Mouse (Mus musculus) neural tube, embryonic 11.5 days (tissue): ENCODE data around the gene Cptp. TPM values are rescaled to one million over a fixed set of nuclear protein-coding genes. Genes with fewer than 3 reads are reported as not detected.

ENCODE experiments used
- ATAC-seq: fragments of 200-750 bp; cut with Nextera tagmentation; 2 replicates; pipeline ENCODE4 v1.8.0; 2017; ENCODE audit warnings: moderate number of reproducible peaks, mild to moderate bottlenecking, moderate TSS enrichment, moderate library complexity; ENCODE audit not compliant: insufficient read depth, low FRiP score, low TSS enrichment
- DNase-seq: peaks from one replicate; pipeline ENCODE4 v3.0.0-alpha.2; 2015; ENCODE audit warnings: low spot score
- H3K27ac ChIP-seq: fragments of 300-500 bp; sonication (generic); 2 replicates; pipeline ENCODE4 v1.5.1; 2014; ENCODE audit warnings: low read depth, mild to moderate bottlenecking, low read length
- H3K27me3 ChIP-seq: fragments of 300-500 bp; sonication (generic); 2 replicates; pipeline ENCODE4 v1.6.1; 2014; ENCODE audit warnings: mild to moderate bottlenecking, low read length, mixed read lengths; ENCODE audit not compliant: control insufficient read depth, insufficient read depth
- H3K36me3 ChIP-seq: fragments of 300-500 bp; sonication (generic); 2 replicates; pipeline ENCODE4 v1.6.1; 2014; ENCODE audit warnings: mild to moderate bottlenecking, low read length, moderate library complexity, mixed read lengths; ENCODE audit not compliant: control insufficient read depth, insufficient read depth
- H3K4me1 ChIP-seq: fragments of 300-500 bp; sonication (generic); 2 replicates; pipeline ENCODE4 v1.6.1; 2014; ENCODE audit warnings: low read length, mixed read lengths; ENCODE audit not compliant: control insufficient read depth, insufficient read depth
- H3K4me2 ChIP-seq: fragments of 300-500 bp; sonication (generic); 2 replicates; pipeline ENCODE4 v1.6.1; 2014; ENCODE audit warnings: low read depth, mild to moderate bottlenecking, moderate library complexity
- H3K4me3 ChIP-seq: fragments of 300-500 bp; sonication (generic); 2 replicates; pipeline ENCODE4 v1.5.1; 2014; ENCODE audit warnings: low read depth, low read length
- H3K9ac ChIP-seq: fragments of 300-500 bp; sonication (generic); 2 replicates; pipeline ENCODE4 v1.6.1; 2014; ENCODE audit warnings: mild to moderate bottlenecking, low read length
- H3K9me3 ChIP-seq: fragments of 300-500 bp; sonication (generic); 2 replicates; pipeline ENCODE4 v1.6.1; 2016; ENCODE audit warnings: low read length; ENCODE audit not compliant: control insufficient read depth
- WGBS: fragments of 180-500 bp; shearing (Covaris S2); extraction: QIAGEN DNeasy Blood & Tissue Kit; methylation state at CpG from one replicate; pipeline ENCODE4 v1.1.7; 2014; 5-methylcytosine and 5-hydroxymethylcytosine counted together
- polyA plus RNA-seq: library from polyadenylated mRNA; unstranded; fragments of >200 nt; fragmentation: Nextera tagmentation; extraction: Ambion mirVana; gene quantifications from 2 replicates; pipeline ENCODE4 v1.2.1, GENCODE M21; 2014

Cptp gene
- polyA plus RNA-seq, 1 experiment from 2014 or later, result 28.3 TPM

DNA sequence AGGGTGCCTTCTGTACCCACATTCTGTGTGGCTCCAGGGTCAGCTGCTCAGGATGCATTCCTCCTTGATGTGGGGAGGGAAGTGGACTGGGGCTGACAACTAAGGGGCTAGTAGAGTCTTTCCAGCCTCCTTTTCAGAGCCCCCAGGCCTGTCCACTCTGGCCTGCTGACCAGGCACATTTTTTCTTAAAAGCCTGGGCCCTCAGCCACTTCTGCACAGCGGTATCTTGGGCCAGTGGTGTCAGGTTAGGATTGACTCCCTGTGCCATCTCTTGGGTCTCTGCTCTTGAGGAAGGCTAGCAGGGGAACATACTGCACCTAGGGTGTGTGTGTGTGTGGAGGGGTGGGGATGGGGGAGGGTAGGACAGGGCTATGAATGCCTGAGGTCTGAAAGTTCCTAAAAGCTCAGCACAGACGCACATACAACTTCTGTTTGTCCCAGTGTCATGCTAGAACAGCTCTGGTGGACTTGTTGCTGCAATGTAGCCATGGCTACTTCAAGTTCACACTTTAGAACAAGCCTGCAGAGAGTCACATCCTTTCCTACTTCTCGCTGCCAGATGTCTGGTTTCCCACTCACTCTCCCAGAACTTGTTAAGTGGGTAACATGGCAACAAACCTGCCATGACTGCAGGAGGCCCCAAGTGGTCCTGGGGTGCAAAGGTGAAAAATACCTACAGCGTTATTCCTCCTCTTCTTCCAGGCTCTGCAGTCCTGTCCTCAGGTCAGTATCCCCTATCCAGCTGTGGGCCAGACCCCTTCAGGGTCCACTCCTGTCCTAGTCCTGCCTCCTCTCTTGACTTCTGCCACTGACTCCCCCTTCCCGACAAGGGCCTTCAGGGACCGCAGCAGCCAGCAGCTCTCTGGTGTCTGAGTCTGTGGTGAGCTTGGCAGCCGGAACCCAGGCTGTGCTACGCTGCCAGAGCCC is 28.9 kb downstream of the Cptp start:
- H3K4me1 ChIP-seq, result peaks cover 23% of the 10 kb centered on the region
- peak overlapping the region; percentile 57 for H3K4me2 ChIP-seq
- H3K27ac ChIP-seq, result no peak overlapping the region
- DNase-seq (no peak), ATAC-seq (0 out of 2 replicates have a peak, but pooled peaks have one; percentile 8)
- peaks cover 2% of the 10 kb centered on the region; the same call in 1 of the 2 replicates for H3K36me3 ChIP-seq
- WGBS, result 6% methylated on average over 8 of the region's 8 CpGs
- H3K9ac ChIP-seq, result peak overlapping the region; percentile 46
- peak overlapping the region; percentile 40 for H3K4me3 ChIP-seq
- H3K9me3 ChIP-seq, result no peaks in the 10 kb centered on the region
- peaks cover 7% of the 10 kb centered on the region for H3K27me3 ChIP-seq

GRCm38 (mm10) chr4:155839483-155839910 is 29.7 kb downstream of the Cptp start, which contains the start of gene Mxra8:
Mxra8 (plus strand) TSS chr4:155839680.
- no peaks in the 10 kb centered on the region for H3K9me3 ChIP-seq
- peaks cover 23% of the 10 kb centered on the region for H3K4me1 ChIP-seq
- peak within 1 kb of the TSS; percentile 46 for H3K9ac ChIP-seq
- peak within 1 kb of the TSS; percentile 40 for H3K4me3 ChIP-seq
- WGBS, result under 1% methylated on average over 16 of the region's 16 CpGs
- peaks cover 2% of the 10 kb centered on the region; the same call in 1 of the 2 replicates for H3K36me3 ChIP-seq
- ATAC-seq, result peak; percentile 77
- H3K27me3 ChIP-seq, result peaks cover 7% of the 10 kb centered on the region
- peak; percentile 82 for DNase-seq
- H3K4me2 ChIP-seq, result peak within 1 kb of the TSS; percentile 57
- H3K27ac ChIP-seq, result no peak within 1 kb of the TSS; the same call in 1 of the 2 replicates

- no peak for DNase-seq
- Histone ChIP-seq H3K4me2 (no peak overlapping the region), H3K27me3 (peaks cover 7% of the 10 kb centered on the region), H3K9ac (no peak overlapping the region), H3K36me3 (no peaks in the 10 kb centered on the region), H3K27ac (no peak overlapping the region), H3K4me1 (peaks cover 23% of the 10 kb centered on the region), H3K9me3 (no peaks in the 10 kb centered on the region), H3K4me3 (no peak overlapping the region)
- no peak for ATAC-seq
- WGBS, result 54% methylated on average over 8 of the region's 8 CpGs
Observed at GRCm38 (mm10) chr4:155838187-155839153, 30.8 kb downstream of the Cptp start.

DNA sequence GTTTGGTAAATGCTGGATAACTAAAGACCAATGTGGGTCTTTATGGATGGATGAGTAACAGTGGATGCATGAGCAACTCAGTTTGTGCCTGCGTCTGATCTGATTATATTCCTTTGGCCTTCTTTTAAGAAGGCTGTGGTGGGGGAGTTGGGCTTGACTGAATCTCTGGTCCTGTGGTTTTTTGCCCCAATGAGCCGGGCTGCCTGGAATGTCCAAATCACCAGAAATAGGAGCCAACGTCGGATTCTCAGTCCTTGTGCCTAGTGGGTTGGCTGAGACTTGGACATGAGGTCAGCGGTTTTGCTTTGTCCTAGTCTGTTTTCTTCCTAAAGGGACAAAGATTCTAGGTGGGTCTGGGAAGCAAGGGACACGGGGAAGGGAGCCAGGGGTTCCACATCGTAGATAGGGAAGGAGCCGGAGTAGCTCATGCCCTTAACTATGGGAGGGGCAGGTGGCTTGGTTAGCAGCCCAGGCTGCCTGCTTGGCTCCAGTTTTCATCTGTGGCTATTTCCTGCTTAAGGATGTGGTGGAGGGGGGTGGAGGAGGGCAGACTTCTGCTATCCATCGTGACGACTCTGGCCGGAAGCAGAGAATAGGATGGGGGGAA is 31.7 kb downstream of the Cptp start:
- Histone ChIP-seq H3K27me3 (peaks cover 7% of the 10 kb centered on the region), H3K36me3 (no peaks in the 10 kb centered on the region), H3K4me3 (no peak overlapping the region), H3K4me2 (no peak overlapping the region), H3K9ac (no peak overlapping the region), H3K9me3 (no peaks in the 10 kb centered on the region), H3K27ac (no peak overlapping the region), H3K4me1 (peaks cover 25% of the 10 kb centered on the region)
- 87% methylated on average over 11 of the region's 11 CpGs for WGBS
- no peak for ATAC-seq
- DNase-seq, result no peak

- Histone ChIP-seq H3K4me3 (no peak overlapping the region), H3K9ac (no peak overlapping the region), H3K4me1 (peaks cover 7% of the 10 kb centered on the region), H3K4me2 (no peak overlapping the region), H3K27me3 (no peaks in the 10 kb centered on the region), H3K9me3 (no peaks in the 10 kb centered on the region), H3K27ac (peak overlapping the region; percentile 30; the same call in 1 of the 2 replicates), H3K36me3 (no peaks in the 10 kb centered on the region)
- DNase-seq, result peak; percentile 67
- WGBS, result 47% methylated on average over 2 of the region's 2 CpGs
- peak; percentile 25; the same call in 1 of the 2 replicates for ATAC-seq
Observed at GRCm38 (mm10) chr4:155833836-155834235, 35.4 kb downstream of the Cptp start.

GRCm38 (mm10) chr4:155833234-155833633 is 36.0 kb downstream of the Cptp start:
- Histone ChIP-seq H3K36me3 (no peaks in the 10 kb centered on the region), H3K4me2 (no peak overlapping the region), H3K27ac (no peak overlapping the region), H3K4me1 (peaks cover 7% of the 10 kb centered on the region), H3K4me3 (no peak overlapping the region), H3K9me3 (no peaks in the 10 kb centered on the region), H3K9ac (no peak overlapping the region), H3K27me3 (no peaks in the 10 kb centered on the region)
- WGBS, result 87% methylated on average over 4 of the region's 4 CpGs
- ATAC-seq (no peak), DNase-seq (no peak)

DNA sequence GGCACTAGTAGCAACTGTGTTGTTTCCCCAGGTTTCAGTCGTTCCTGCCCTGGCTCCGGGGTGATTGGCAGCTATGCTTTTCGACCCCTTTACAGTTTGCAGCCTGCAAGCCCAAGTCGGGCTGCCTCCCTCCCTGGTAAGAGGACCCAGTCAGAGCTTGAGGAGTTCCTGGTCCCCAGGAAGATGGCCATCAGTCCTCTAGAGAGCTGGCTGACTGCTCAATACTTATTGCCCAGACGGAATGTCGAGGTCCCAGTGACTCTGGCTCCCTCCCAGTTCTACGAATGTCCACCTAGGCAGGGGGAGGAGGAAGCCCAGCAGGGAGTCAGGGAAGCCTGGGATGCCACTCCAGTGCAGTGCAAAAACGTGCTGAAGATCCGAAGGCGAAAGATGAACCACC is 36.9 kb downstream of the Cptp start:
- Histone ChIP-seq H3K4me3 (peak overlapping the region; percentile 70), H3K4me2 (peak overlapping the region; percentile 99), H3K9ac (peak overlapping the region; percentile 70), H3K36me3 (no peaks in the 10 kb centered on the region), H3K9me3 (no peaks in the 10 kb centered on the region), H3K27me3 (no peaks in the 10 kb centered on the region), H3K4me1 (peaks cover 7% of the 10 kb centered on the region), H3K27ac (no peak overlapping the region)
- DNase-seq, result no peak
- WGBS, result 56% methylated on average over 10 of the region's 10 CpGs
- no peak for ATAC-seq

DNA sequence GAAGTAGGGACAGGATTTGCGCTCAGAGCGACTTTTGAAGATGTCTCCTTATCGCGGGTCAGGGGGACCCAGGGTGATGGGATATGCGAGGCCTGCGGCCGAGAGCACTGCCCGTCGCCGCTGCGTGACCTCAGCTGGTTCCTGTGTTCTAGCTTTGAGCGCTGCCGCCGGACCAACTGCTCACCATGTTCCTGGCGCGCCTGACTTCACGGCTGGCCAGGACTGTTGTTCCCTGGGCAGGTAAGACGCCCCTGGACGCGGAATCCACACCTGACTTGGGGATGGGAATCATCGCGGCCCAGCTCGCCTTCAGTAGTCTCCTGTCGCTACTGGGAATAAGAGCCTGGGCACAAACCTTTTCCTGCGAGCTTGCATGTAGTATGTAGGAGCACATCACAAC is 37.4 kb downstream of the Cptp start:
- H3K4me1 ChIP-seq, result peaks cover 7% of the 10 kb centered on the region
- WGBS, result 1% methylated on average over 25 of the region's 25 CpGs
- peak overlapping the region; percentile 70 for H3K4me3 ChIP-seq
- no peaks in the 10 kb centered on the region for H3K9me3 ChIP-seq
- ATAC-seq (peak; percentile 28), DNase-seq (no peak)
- H3K27me3 ChIP-seq, result no peaks in the 10 kb centered on the region
- no peaks in the 10 kb centered on the region for H3K36me3 ChIP-seq
- no peak overlapping the region; the same call in 1 of the 2 replicates for H3K27ac ChIP-seq
- peak overlapping the region; percentile 70 for H3K9ac ChIP-seq
- H3K4me2 ChIP-seq, result peak overlapping the region; percentile 99
